Mouse (Mus musculus) heart, postnatal 36 days (tissue): ENCODE results near the gene Fut9. TPM values are rescaled to one million over a fixed set of nuclear protein-coding genes. Genes with fewer than 3 reads are reported as not detected.

Experiments
- DNase-seq, 2 experiments: peaks; one replicate each; pipeline ENCODE4 v3.0.0; 2021 to 2022
- intact Hi-C: fragments of 180-260 bp; cut with DNase I; formaldehyde crosslinking; loops from one replicate; pipeline ENCODE4 v1.15.1; 2025
- total RNA-seq, 2 experiments: library from RNA; stranded (reverse); gene quantifications; 2 replicates each; pipeline ENCODE4 v1.2.3; 2021

Fut9 gene
- total RNA-seq, 2 experiments from 2014 or later: not detected

DNA sequence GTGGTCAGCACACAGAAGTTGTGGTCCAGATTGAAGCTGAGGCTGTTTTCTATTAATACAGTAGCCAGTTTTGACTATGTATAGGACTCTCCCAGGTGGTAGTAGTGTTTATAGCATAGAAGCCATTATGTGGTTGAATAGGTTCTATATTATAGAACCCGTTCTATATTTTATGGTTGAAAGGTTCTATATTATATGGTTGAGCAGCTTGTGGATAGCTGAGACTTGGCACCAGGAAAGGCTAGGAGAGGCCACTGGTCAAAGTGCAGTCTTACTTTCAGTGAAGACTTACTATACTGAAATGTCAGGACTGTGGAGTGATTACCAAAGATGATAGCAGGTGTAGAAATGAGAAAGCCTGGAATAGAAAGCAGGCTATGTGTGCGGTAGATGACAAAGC, 151.9 kb downstream of the Fut9 start:
- intact Hi-C loops: no loop called here
- DNase-seq: no peak

DNA sequence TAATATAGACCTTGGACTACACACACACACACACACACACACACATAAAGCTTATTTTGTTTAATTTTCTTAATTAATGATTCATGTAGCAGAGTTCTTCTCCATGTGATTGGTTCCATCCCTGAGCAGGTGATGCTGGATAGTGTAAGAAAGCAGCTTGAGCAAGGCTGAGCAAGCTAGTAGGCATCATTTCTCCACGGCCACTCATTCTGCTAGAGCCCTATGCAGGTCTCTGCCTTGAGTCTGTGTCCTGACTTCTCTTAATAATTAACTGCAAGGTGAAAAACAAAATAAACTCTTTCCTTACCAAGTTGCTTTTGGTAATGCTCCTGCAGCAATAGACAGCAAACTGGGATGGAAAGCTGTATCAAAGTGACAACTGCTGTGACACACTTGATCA, 152.5 kb downstream of the Fut9 start:
- intact Hi-C loops: no loop called here
- DNase-seq: no peak

DNA sequence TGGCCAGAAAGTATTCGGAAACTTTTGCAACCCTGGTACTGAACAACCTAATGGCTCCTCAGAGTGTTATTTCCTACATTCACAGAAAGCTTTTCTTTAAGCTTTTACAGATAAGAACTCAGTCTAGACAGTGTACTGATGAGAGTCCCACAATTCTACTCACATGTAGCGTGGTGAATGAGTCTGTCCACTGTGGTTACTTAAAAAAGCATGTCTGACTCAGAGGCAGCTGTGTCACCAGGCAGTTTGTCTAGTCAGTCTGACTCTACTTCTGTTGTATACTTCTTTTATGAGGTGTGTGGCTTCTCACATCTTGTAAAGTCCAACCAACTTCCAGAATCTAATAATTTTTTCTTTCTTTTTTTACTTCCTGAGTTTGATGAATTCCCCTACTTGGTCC, 154.5 kb downstream of the Fut9 start:
- intact Hi-C loops: no loop called here
- no peak for DNase-seq

DNA sequence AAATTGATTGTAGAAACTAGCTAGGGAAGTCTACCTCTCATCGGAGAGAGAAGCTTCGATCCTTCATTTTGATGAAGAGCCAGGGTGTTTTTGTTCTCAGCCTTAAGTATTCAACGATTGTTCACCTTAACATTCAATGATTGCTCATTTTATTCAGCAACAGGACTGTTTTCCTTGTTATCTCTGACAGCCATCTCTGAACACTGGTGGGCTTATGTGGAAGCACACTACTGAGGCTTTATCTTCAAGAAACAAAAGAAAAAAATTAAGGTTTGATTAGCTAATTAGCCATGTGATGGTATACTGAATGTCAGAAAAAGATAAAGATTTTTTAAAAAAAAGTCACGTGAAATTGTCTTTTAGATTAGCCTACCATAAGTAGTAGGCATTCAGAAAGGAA, 158.1 kb downstream of the Fut9 start:
- intact Hi-C loops: no loop called here
- DNase-seq: no peak

DNA sequence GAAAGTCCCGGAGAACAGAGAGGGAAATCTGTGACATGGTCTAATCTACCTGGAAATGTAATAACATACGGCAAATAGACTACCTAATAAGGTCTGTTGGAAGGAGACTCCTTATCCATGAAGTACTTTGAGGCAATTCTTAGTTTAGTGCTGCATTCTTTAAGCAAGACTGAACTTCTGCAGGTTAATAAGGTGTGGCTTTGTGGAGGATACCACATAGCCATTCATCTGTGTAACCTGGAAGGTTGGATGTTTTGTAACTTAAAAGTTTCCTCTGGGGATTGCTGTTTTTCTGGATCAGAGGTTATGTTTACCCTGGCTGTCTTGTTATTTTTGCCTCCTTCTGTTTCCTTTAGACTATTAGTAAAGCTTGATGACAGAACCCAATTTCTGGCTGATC, 166.8 kb downstream of the Fut9 start:
- intact Hi-C loops: no loop called here
- no peak for DNase-seq

DNA sequence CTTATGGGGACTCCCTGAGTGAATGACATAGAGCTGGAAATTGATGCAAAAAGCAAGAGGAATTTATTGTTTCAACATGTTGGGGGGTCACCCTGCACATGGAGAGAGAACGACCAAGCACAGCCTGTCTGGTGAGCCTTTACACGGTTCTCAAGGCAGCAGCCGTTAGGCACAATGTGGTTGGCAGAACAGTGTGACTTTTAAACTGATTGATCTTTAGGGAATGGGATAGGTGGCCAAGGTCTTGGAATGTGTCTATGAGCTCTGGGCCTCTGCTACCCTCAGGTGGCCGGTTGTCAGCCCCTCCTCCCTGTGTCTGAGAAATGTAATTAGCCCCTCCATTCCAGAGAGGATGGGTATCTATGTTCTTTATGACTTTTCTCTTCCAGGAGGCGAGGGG, 171.9 kb downstream of the Fut9 start:
- intact Hi-C loops: no loop called here
- no peak for DNase-seq

DNA sequence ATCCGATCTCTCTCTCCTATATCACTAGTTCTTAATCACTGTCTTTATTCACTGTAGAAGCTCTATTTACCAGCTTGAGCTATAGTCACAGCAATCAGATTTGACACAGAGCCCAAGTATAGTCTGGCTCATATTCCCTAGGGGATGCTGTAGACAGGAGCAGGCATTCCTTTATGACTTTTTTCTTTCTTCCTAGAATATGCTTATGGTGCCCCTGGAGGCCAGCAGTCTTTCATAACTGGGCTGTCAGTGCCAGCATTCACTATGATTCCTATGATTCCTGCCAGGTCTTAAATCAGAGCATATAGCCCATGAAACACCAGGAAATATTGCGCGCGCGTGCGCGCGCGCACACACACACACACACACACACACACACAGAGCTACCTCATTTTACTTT, 172.6 kb downstream of the Fut9 start:
- DNase-seq: no peak
- intact Hi-C loops: no loop called here

DNA sequence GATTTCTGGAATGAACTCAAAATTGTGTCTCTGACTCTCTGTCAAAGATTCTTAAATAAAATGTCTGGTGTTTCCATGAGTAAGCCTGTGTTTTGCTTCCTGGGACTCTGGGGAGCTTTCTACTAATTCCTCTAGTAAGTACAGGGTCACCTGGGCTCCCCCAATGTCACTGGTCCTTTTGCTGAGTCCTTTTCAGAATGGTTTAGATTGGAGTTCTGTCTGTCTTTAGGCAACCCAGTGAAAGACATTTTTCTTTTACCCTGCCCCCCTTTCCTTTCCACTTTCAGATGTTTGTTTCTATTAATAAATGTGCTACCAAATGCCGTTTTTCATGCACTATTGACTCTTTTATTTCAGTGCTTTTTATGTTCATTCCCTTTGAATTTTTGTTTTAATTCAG, 173.0 kb downstream of the Fut9 start:
- intact Hi-C loops: no loop called here
- DNase-seq: no peak

DNA sequence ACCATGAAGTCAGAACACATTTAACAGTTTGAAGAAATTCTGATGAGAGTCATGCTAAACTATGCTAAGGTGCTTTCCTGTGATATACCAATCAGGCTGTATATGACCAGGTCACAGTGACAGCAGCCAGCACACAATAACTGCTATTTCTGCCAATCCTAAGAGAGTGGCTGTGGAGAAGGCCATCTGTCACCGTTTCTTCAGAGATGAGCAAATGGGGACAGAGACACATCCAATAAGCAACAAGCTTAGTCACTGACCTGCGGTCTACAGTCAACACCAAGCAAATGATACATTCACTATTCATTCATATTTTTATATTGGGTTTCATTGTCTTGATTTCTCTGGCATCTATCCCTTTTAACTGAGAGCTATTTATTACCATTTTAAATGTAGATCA, 176.9 kb downstream of the Fut9 start:
- intact Hi-C loops: no loop called here
- no peak for DNase-seq

DNA sequence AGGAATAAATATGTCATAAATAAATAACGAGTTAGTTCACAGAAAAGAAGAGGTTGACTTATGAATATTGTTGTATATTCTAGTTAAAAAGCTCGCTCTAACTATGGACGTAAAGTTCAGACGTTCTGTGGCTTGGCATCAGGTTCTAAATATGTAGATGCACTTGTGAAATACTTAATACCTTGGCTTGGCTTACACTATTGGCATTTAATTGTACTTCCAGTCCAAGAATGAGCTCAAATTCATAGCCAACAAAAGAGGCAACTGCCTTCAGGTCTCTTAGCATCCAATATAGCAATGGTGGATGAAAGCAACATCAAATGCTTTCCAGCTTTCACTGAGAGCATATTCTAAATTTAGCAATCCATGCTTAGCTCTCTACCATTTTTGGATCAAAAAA, 182.7 kb downstream of the Fut9 start:
- intact Hi-C loops: no loop called here
- no peak for DNase-seq

DNA sequence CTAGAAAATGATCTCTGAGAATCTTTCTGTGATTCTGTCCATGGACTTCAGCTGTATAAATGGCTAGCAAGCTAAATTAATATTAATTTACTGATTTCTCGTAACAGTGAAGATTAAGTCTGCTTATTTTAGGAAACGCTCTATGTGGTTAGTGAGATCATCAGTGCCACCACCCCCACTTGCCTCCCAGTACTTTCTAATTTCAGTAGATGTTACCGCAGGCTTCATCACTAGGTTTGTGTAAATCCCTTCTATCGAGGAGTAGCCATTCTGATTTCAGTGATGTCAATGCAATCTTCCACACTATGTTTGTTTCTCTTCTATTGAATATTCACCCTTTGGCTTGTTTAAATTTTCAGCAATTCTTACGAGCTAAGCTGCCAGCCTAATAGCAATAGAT, 186.6 kb downstream of the Fut9 start:
- intact Hi-C loops: no loop called here
- no peak for DNase-seq

DNA sequence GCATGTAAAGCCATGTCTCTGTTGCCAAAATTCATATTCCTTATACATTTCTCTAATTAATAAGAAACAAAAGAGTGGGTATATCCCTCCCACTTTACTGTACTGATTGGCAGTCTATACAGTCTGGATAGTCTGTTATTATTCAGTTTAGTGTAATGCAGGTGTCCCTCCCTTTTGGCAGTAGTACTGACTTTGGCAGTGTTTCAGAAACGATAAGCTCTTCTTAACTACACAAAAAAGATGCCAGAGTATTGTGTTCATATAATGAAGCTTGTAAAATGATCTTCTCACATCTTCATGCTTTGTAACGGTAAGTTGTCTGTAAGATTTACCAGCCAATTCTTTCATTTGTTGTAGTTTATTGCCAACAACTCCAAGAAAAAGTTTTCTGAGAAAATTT, 189.6 kb downstream of the Fut9 start:
- intact Hi-C loops: no loop called here
- DNase-seq: no peak

DNA sequence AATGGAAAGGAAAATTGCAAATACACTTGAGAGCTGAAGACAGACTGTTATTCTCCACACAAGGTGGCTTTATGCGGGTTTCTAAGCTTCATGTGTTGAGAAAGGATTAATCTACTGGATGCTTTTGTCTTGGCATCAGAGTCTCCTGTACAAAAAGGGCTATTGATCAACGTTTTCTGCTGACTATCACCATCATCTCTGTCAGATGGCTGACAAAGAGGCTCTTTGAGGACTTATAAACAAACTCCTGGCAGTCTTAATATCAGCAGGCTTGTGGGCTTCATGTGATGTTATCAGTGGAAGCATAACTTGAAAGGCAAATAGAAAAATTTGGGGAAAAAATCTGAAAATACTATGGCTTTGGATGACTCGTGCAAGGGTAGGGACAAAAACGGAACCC, 206.8 kb downstream of the Fut9 start:
- no peak for DNase-seq
- intact Hi-C loops: no loop called here
